Mouse (Mus musculus) erythroblast, embryonic 14.5 days (primary cell): ENCODE measurements around the gene Rnf207. TPM values are rescaled to one million over a fixed set of nuclear protein-coding genes. Genes with fewer than 3 reads are reported as not detected.

Experiments
- H3K27me3 ChIP-seq: 2 replicates; pipeline ENCODE4 v1.6.1; 2012; ENCODE audit warnings: inconsistent platforms; ENCODE audit not compliant: control insufficient read depth
- H3K36me3 ChIP-seq: 2 replicates; pipeline ENCODE4 v1.6.1; 2012; ENCODE audit warnings: mild to moderate bottlenecking, inconsistent platforms; ENCODE audit not compliant: control insufficient read depth
- H3K4me1 ChIP-seq: 2 replicates; pipeline ENCODE4 v1.6.1; 2012; ENCODE audit warnings: inconsistent platforms; ENCODE audit not compliant: control insufficient read depth
- H3K4me3 ChIP-seq: replicated peaks from 2 replicates; pipeline ENCODE3; 2012; ENCODE audit warnings: moderate library complexity, mild to moderate bottlenecking, inconsistent platforms
- H3K9me3 ChIP-seq: 2 replicates; pipeline ENCODE4 v1.6.1; 2012; ENCODE audit warnings: low read length, inconsistent platforms, mixed read lengths; ENCODE audit not compliant: control insufficient read depth
- GATA1 ChIP-seq: IDR thresholded peaks from 2 replicates; pipeline ENCODE4 v1.6.1; 2012; ENCODE audit warnings: low read length, inconsistent platforms, mixed read lengths
- TAL1 ChIP-seq: IDR thresholded peaks from 3 replicates; pipeline ENCODE4 v1.6.1; 2012; ENCODE audit warnings: low read length, inconsistent platforms, mixed read lengths
- polyA plus RNA-seq: library from polyadenylated mRNA; stranded (reverse); fragments of >175 nt; gene quantifications from 2 replicates; pipeline ENCODE4 v1.2.3, GENCODE M21; 2012

Rnf207 gene
- polyA plus RNA-seq, 1 experiment: 0.01 TPM

DNA sequence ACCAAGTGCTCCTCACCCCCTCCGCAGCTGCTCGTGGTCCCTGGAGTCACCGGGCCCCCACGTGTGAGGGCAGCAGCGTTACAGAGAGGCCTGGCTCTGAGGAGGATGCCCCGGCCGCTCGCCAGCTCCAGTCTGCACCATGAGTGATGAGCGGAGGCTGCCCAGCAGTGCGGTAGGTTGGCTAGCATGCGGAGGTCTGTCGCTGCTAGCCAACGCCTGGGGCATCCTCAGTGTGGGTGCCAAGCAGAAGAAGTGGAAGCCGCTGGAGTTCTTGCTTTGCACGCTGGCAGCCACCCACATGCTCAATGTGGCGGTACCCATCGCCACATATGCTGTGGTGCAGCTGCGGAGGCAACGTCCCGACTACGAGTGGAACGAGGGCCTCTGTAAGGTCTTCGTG lies 39.8 kb downstream of the Rnf207 start:
- no peak overlapping the region for H3K4me3 ChIP-seq

DNA sequence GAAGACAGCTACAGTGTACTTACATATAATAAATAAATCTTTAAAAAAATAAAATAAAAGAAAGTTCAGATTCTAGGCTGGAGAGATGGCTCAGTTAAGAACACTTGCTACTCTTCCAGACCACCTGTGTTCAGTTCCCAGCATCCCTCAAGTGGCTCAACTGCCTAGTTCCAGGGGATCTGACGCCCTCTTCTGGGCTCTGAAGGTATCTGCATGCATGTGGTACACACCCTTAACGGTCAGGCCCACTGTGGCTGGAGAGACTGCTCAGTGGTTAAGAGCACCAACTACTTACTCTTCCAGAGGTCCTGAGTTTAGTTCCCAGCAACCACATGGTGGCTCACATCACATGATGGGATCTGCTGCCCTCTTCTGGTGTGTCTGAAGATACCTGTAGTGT lies 40.9 kb downstream of the Rnf207 start:
- peaks cover 72% of the 10 kb centered on the region for H3K27me3 ChIP-seq

More for the DNA sequence above, 39.8 kb downstream of the Rnf207 start:
- Histone ChIP-seq H3K9me3 (peaks cover 2% of the 10 kb centered on the region; the same call in 1 of the 2 replicates), H3K36me3 (no peaks in the 10 kb centered on the region), H3K27me3 (peaks cover 72% of the 10 kb centered on the region), H3K4me1 (peaks cover 9% of the 10 kb centered on the region)
- TF ChIP-seq GATA1 (no peak), TAL1 (no peak)

DNA sequence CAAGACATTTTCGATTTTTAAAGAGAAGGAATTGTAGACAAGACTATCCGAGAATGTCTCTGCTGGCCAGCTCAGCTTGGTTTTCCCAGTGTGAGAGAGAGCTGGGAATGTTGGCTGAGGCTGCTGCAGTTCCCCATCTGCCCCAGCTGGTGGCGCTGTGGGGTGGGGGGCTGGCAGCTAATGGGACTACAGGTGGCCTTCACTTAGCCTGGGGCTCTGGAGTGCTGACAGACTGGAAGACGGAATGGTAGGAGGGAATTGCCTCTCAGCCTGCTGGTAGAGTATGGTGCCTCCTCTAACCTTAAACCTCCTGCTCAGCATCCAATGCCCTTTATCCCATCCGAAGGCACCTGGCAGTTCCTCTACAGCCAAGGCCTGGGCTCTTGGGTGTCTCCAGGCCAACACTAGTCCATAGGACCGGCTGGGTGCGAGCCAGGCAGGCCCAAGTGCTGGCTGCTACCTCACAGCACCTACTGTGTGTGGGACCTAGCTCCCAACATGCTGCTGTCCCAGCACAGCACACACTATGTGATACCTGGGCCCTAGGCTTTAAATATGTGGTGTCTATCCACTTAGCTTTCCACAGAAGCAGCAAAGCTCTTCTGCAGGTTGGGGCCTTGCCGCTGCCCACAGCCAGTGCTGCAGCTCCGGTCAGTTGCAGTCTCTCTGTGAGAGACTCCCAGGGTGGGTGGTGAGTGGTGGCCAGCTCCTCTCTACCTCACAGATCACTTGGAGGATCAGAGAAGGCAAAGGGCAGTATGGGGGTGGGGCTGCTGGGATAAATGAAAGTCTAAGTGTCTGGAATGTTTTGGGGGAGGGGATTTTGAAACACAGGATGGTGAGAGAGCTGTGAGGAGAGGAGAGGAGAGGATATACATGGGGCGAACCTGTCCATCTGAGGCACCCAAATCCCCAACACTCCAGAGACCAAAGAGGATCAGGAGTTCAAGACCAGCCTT lies 42.1 kb downstream of the Rnf207 start:
- H3K36me3 ChIP-seq: no peaks in the 10 kb centered on the region
- no peaks in the 10 kb centered on the region; the same call in 1 of the 2 replicates for H3K4me1 ChIP-seq
- H3K4me3 ChIP-seq: no peak overlapping the region
- peaks cover 67% of the 10 kb centered on the region for H3K27me3 ChIP-seq
- no peaks in the 10 kb centered on the region for H3K9me3 ChIP-seq
- TF ChIP-seq GATA1 (no peak), TAL1 (no peak)

More for the DNA sequence above, 40.9 kb downstream of the Rnf207 start:
- peaks cover under 1% of the 10 kb centered on the region; the same call in 1 of the 2 replicates for H3K9me3 ChIP-seq
- H3K36me3 ChIP-seq: no peaks in the 10 kb centered on the region
- peaks cover 2% of the 10 kb centered on the region for H3K4me1 ChIP-seq
- H3K4me3 ChIP-seq: no peak overlapping the region
- TF ChIP-seq TAL1 (no peak), GATA1 (no peak)

DNA sequence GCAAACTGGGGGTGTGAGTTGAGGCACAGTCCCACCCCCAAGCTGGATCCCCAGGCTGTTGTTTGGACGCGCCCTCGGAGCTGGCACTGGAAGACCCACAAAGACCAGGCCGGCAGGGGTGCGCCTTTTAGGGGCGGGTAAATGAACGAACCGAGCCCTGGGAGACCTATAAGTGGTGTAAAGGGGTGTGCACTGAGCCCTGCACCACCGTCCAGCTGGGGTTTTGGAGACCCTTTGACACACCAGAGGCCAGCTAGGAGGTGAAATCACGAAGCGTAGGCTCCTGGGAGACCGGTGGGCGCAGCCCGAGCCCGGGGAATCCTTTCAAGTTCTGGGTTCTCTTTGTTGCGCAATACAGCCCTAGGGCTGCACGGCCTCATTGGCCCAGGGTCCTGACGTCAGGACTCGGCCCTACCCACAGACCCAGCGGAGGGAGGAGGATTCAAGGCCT lies 44.1 kb downstream of the Rnf207 start:
- Histone ChIP-seq H3K36me3 (no peaks in the 10 kb centered on the region), H3K4me1 (no peaks in the 10 kb centered on the region; the same call in 1 of the 2 replicates), H3K9me3 (no peaks in the 10 kb centered on the region), H3K27me3 (peaks cover 51% of the 10 kb centered on the region), H3K4me3 (peak overlapping the region; percentile 18)
- no peak for TF ChIP-seq GATA1
- TF ChIP-seq TAL1: no peak

DNA sequence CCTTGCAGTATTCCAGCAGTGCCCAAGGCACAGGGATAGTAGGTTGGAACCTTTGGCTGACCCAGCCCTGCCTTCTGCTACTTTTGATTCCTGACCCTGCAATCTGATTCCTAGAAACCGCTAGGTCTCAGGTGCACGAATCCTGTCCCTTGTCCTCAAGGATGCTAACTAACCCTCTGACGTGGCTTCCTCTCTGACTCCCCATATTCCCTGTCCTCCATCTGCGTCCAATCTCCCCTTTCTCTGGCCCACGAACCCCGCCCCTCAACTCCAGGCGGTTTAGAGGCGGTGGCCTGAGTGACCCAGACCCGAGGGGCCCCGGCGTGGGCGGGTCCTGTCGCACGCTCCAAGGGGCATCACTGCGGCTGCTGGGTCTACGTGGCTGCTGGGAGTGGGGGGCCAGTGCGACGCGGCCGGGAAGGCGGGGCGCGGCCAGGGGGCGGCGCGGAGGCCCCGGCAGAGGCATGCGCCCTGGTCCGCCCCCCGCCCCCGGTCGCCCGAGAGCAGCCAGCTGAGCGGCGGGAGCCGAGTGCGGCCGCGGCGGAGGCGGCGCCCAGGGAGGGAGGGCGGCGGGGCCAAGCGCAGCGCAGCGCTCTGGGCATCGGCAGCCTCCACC lies 45.1 kb downstream of the Rnf207 start, which contains the start of gene Gpr153:
Gene Gpr153 (plus strand): TSS at position 612 of the 616 bp plus-strand sequence.
- TF ChIP-seq GATA1: no peak
- no peak for TF ChIP-seq TAL1
- Histone ChIP-seq H3K36me3 (no peaks in the 10 kb centered on the region), H3K9me3 (no peaks in the 10 kb centered on the region), H3K4me3 (peak within 1 kb of the TSS; percentile 36), H3K4me1 (no peaks in the 10 kb centered on the region; the same call in 1 of the 2 replicates), H3K27me3 (peaks cover 50% of the 10 kb centered on the region)

DNA sequence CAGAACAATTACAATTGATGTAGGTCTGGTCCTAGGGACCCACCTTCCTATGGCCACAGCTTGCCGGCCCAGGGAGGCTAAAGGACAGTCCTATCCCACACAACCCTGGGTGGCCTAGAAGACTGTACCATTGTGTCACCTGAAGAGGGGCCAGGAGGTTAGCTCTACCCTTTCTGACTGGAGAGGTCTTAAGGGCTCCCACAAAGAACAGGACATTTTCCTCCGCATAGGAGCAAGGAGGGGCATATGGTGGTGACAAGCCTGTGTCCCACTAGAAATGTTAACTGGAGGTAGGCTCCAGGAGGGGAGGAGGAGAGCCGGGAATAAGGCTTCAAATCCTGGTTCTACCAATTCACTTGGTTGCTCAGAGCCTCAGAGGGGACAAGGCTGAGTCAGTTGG lies 45.6 kb downstream of the Rnf207 start:
- Histone ChIP-seq H3K9me3 (no peaks in the 10 kb centered on the region), H3K36me3 (peaks cover 2% of the 10 kb centered on the region; the same call in 1 of the 2 replicates), H3K4me3 (no peak overlapping the region), H3K4me1 (no peaks in the 10 kb centered on the region; the same call in 1 of the 2 replicates), H3K27me3 (peaks cover 50% of the 10 kb centered on the region)
- no peak for TF ChIP-seq TAL1
- no peak for TF ChIP-seq GATA1

DNA sequence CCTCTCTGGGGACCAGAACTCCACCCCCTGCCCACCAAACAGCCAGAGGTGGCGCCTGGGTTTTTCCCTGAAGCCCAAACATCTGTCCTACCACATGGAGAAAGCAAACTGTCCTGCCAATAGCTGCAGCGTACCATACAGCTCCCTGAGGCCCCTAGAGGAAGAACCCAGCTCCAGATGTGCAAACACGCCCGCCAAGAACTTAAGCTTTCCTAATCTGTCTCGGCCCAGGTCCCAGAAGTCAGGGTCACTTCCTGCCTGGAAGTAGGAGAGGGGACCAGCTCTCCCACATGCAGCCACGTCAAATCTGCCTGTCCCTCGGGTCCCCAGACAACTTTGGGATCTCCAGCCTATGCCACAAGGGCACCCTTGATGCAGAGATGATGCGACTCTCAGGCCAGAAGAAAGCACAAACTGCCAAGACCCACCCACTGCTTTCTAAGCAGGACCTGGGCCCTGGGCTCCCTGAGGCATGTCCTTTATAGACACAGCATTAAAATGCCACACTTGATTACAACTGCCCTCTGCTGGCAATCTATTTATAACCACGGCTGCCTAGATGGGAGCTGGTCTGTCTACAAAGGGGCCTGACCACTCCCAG lies 46.2 kb downstream of the Rnf207 start:
- Histone ChIP-seq H3K36me3 (peaks cover 2% of the 10 kb centered on the region; the same call in 1 of the 2 replicates), H3K9me3 (no peaks in the 10 kb centered on the region), H3K4me1 (no peaks in the 10 kb centered on the region; the same call in none of the 2 replicates), H3K27me3 (peaks cover 50% of the 10 kb centered on the region), H3K4me3 (no peak overlapping the region)
- no peak for TF ChIP-seq GATA1
- TF ChIP-seq TAL1: no peak

DNA sequence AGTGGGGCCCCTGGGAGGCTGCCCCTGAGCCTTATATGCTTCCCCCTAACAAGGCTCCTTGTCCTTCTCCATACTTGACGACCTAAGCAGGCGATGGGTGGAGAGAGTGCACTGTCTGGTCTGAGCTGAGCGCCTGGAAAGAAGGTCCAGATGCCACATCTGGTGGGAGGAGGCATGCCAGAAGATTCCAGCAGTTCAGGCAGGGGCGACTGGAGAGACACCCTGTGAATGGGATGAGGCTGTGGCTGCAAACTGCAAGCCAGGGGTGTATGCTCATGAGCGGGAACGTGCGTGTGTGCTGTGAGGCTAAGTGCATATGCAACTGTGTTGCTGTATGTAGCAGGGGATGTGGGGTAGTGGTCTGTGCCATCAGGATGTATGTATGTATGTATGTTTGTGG lies 46.8 kb downstream of the Rnf207 start:
- Histone ChIP-seq H3K4me1 (no peaks in the 10 kb centered on the region; the same call in none of the 2 replicates), H3K27me3 (peaks cover 47% of the 10 kb centered on the region), H3K4me3 (no peak overlapping the region), H3K36me3 (peaks cover 2% of the 10 kb centered on the region; the same call in 1 of the 2 replicates), H3K9me3 (no peaks in the 10 kb centered on the region)
- TF ChIP-seq TAL1 (no peak), GATA1 (no peak)
